8 mouse cellular contexts compared by ENCODE assay signal in genomic region chr2:92376300-92376699, GRCm38 (mm10). TPM values are rescaled to one million over a fixed set of nuclear protein-coding genes. Genes with fewer than 3 reads are reported as not detected.
DNase-seq lines count a peak whose midpoint lies in the region; ATAC-seq and TF ChIP-seq lines count a peak whose summit lies in the region.

No protein-coding gene starts in this region.

- H3K4me2 ChIP-seq in forebrain, embryonic 16.5 days (ENCODE audit: low read length), result peak overlapping the region; percentile 93
- H3K4me2 ChIP-seq in liver, embryonic 16.5 days (ENCODE audit: low read depth, low read length), result peak overlapping the region; percentile 99

- in situ Hi-C loops in ES-E14 (cut with MboI; ENCODE audit: low sequenced_read_pairs in 2 of 2, unreplicated experiment in 2 of 2), result no loop called here

- H3K9me3 ChIP-seq in heart, embryonic 10.5 days, result no peaks in the 10 kb centered on the region
- H3K9me3 ChIP-seq in ES-E14 (ENCODE audit: control insufficient read depth, insufficient read depth, low read depth, low read length), result no peaks in the 10 kb centered on the region
- H3K9me3 ChIP-seq in forebrain, embryonic 16.5 days (ENCODE audit: control insufficient read depth, low read length), result no peaks in the 10 kb centered on the region
- H3K9me3 ChIP-seq in liver, embryonic 16.5 days (replicated peaks; ENCODE audit: control insufficient read depth, low read length), result no peaks in the 10 kb centered on the region

- H3K9ac ChIP-seq in ES-E14 (ENCODE audit: insufficient read depth, low read depth, low read length, poor library complexity, severe bottlenecking), result peak overlapping the region; percentile 27; the same call in 1 of the 2 replicates
- no peak overlapping the region for H3K9ac ChIP-seq in forebrain, embryonic 16.5 days (replicated peaks; ENCODE audit: low read depth, low read length)
- peak overlapping the region; percentile 87 for H3K9ac ChIP-seq in liver, embryonic 16.5 days (ENCODE audit: low read depth, low read length)

- peaks cover 25% of the 10 kb centered on the region for H3K4me1 ChIP-seq in heart, embryonic 10.5 days
- H3K4me1 ChIP-seq in ES-E14 (ENCODE audit: control insufficient read depth in 2 of 2, insufficient read depth in 2 of 2, low read length in 2 of 2, poor library complexity in 1 of 2), result peaks cover 2 to 21% of the 10 kb centered on the region in 2 experiments; a peak in 3 of 4 replicates
- peaks cover 33% of the 10 kb centered on the region for H3K4me1 ChIP-seq in forebrain, embryonic 16.5 days (replicated peaks; ENCODE audit: control insufficient read depth, insufficient read depth, low read length)
- peaks cover 21% of the 10 kb centered on the region for H3K4me1 ChIP-seq in liver, embryonic 16.5 days (ENCODE audit: control insufficient read depth, low read depth, low read length)

- ATAC-seq in forebrain, embryonic 16.5 days, result no peak
- no peak for ATAC-seq in liver, embryonic 16.5 days (ENCODE audit: low read depth)

- 0 out of 2 replicates have a peak overlapping the region, but pooled peaks have one; percentile 83 for H3K27ac ChIP-seq in heart, embryonic 10.5 days
- H3K27ac ChIP-seq in ES-E14 (ENCODE audit: insufficient read depth, low read depth, low read length, poor library complexity, severe bottlenecking), result no peak overlapping the region
- no peak overlapping the region for H3K27ac ChIP-seq in forebrain, embryonic 16.5 days (ENCODE audit: low read length)
- H3K27ac ChIP-seq in liver, embryonic 16.5 days (ENCODE audit: low read length), result peak overlapping the region; percentile 86

- H3K36me3 ChIP-seq in heart, embryonic 10.5 days, result peaks cover 40% of the 10 kb centered on the region
- H3K36me3 ChIP-seq in ES-E14 (ENCODE audit: control insufficient read depth, insufficient read depth, low read length, poor library complexity, severe bottlenecking), result peaks cover 8% of the 10 kb centered on the region; the same call in 1 of the 2 replicates
- H3K36me3 ChIP-seq in forebrain, embryonic 16.5 days (ENCODE audit: control insufficient read depth, insufficient read depth), result peaks cover 6% of the 10 kb centered on the region; the same call in 1 of the 2 replicates
- H3K36me3 ChIP-seq in liver, embryonic 16.5 days (ENCODE audit: control insufficient read depth, insufficient read depth), result peaks cover 25% of the 10 kb centered on the region

- DNase-seq in heart, embryonic 10.5 days (ENCODE audit: low spot score), result no peak
- DNase-seq in heart, postnatal 25 days (ENCODE audit: low spot score), result no peak
- DNase-seq in ES-E14 (ENCODE audit: low read depth, low spot score), result no peak
- no peak for DNase-seq in gastrocnemius, adult 8-10 months (ENCODE audit: low spot score in 2 of 2)
- DNase-seq in cerebellum, adult 11 months, result no peak
- DNase-seq in gastrocnemius, adult 18-20 months (ENCODE audit: low spot score), result no peak

- 84% methylated on average over 6 of the region's 6 CpGs for WGBS in heart, embryonic 10.5 days
- 79% methylated on average over 6 of the region's 6 CpGs for whole genome bisulfite sequencing in forebrain, embryonic 16.5 days
- 61% methylated on average over 6 of the region's 6 CpGs for WGBS in liver, embryonic 16.5 days (ENCODE audit: insufficient replicate concordance)

- intact Hi-C loops in heart, postnatal 25 days (cut with DNase I), result loop anchor here (5.0 kb wide), 1 partner anchor 46 kb away; no protein-coding TSS in a partner anchor

- peaks cover 27% of the 10 kb centered on the region for H3K27me3 ChIP-seq in heart, embryonic 10.5 days (ENCODE audit: insufficient read depth, poor library complexity, severe bottlenecking)
- H3K27me3 ChIP-seq in forebrain, embryonic 16.5 days (replicated peaks; ENCODE audit: control insufficient read depth, insufficient read depth, low read length), result peaks cover under 1% of the 10 kb centered on the region
- peaks cover 11% of the 10 kb centered on the region for H3K27me3 ChIP-seq in liver, embryonic 16.5 days (ENCODE audit: control insufficient read depth, insufficient read depth, low read depth, low read length)

- H3K4me3 ChIP-seq in heart, embryonic 10.5 days, result peak overlapping the region; percentile 76
- peak overlapping the region in 1 of 2 experiments; percentile 88; a peak in 1 of 4 replicates for H3K4me3 ChIP-seq in ES-E14 (ENCODE audit: insufficient read depth in 1 of 2, low read depth in 1 of 2, low read length in 2 of 2, poor library complexity in 1 of 2, severe bottlenecking in 1 of 2)
- H3K4me3 ChIP-seq in forebrain, embryonic 16.5 days (replicated peaks; ENCODE audit: low read length), result no peak overlapping the region; the same call in 1 of the 2 replicates
- peak overlapping the region; percentile 93 for H3K4me3 ChIP-seq in liver, embryonic 16.5 days (ENCODE audit: low read depth, low read length)

TF ChIP-seq in ES-E14, 5 proteins besides CTCF, POLR2A, EP300 and RAD21:
- TF ChIP-seq ZC3H11A (IDR thresholded peaks at IDR 0.05; ENCODE audit: borderline replicate concordance, low read depth, low read length) (no peak), ZNF384 (IDR thresholded peaks at IDR 0.05; ENCODE audit: low read depth, low read length) (no peak), MAFK (IDR thresholded peaks at IDR 0.05; ENCODE audit: insufficient read depth, low read depth, low read length) (no peak), HCFC1 (IDR thresholded peaks at IDR 0.05; ENCODE audit: borderline replicate concordance, insufficient read depth, low read length) (no peak), CHD2 (IDR thresholded peaks at IDR 0.05; ENCODE audit: low read depth, low read length) (no peak)

RNA-seq across cellular contexts. Expression of gene Large2, which starts 1.6 kb away (rescaled TPM):
- polyA plus RNA-seq in heart, embryonic 10.5 days (2016; fragmentation: Nextera tagmentation; extraction: Ambion mirVana), result 1.6 and 7.0 TPM in 2 replicates
- total RNA-seq in heart, postnatal 25 days (2021), result under 1 TPM in 1 of 2 experiments, not detected in 1; 0.67 TPM
- total RNA-seq in ES-E14 (2012; rRNA removed), result 10.3 and 17.5 TPM in 2 replicates
- polyA plus RNA-seq in forebrain, embryonic 16.5 days (2015; fragmentation: Nextera tagmentation; extraction: Ambion mirVana), result 1.4 and 2.4 TPM in 2 replicates
- polyA plus RNA-seq in liver, embryonic 16.5 days (2015; fragmentation: Nextera tagmentation; extraction: Ambion mirVana), result 2.5 and 3.5 TPM in 2 replicates
- under 1 TPM in 2 of 4 experiments, not detected in 2; 0.65 to 0.99 TPM for total RNA-seq in gastrocnemius, adult 8-10 months (2022)
- under 1 TPM in 1 of 2 experiments, not detected in 1; 0.57 TPM for total RNA-seq in gastrocnemius, adult 18-20 months (2021)

RNA-seq across cellular contexts. Expression of gene Pex16, which starts 1.8 kb away (rescaled TPM):
- 19.0 and 19.2 TPM in 2 replicates for polyA plus RNA-seq in heart, embryonic 10.5 days (2016; fragmentation: Nextera tagmentation; extraction: Ambion mirVana)
- 10 to 100 TPM; 19.4 to 24.5 TPM for total RNA-seq in heart, postnatal 25 days (2021)
- 21.1 and 30.0 TPM in 2 replicates for total RNA-seq in ES-E14 (2012; rRNA removed)
- 38.3 and 42.0 TPM in 2 replicates for polyA plus RNA-seq in forebrain, embryonic 16.5 days (2015; fragmentation: Nextera tagmentation; extraction: Ambion mirVana)
- 23.7 and 24.6 TPM in 2 replicates for polyA plus RNA-seq in liver, embryonic 16.5 days (2015; fragmentation: Nextera tagmentation; extraction: Ambion mirVana)
- total RNA-seq in gastrocnemius, adult 8-10 months (2022), result 10 to 100 TPM; 17.0 to 19.5 (median 17.7) TPM
- total RNA-seq in gastrocnemius, adult 18-20 months (2021), result 10 to 100 TPM; 18.6 to 20.0 TPM

RNA-seq across cellular contexts. Expression of gene 1700029I15Rik, which starts 6.0 kb away (rescaled TPM):
- polyA plus RNA-seq in heart, embryonic 10.5 days (2016; fragmentation: Nextera tagmentation; extraction: Ambion mirVana), result 0.89 and 2.7 TPM in 2 replicates
- total RNA-seq in heart, postnatal 25 days (2021), result 1 to 10 TPM; 1.5 to 2.1 TPM
- 1.3 and 1.6 TPM in 2 replicates for total RNA-seq in ES-E14 (2012; rRNA removed)
- polyA plus RNA-seq in forebrain, embryonic 16.5 days (2015; fragmentation: Nextera tagmentation; extraction: Ambion mirVana), result 5.7 and 8.6 TPM in 2 replicates
- polyA plus RNA-seq in liver, embryonic 16.5 days (2015; fragmentation: Nextera tagmentation; extraction: Ambion mirVana), result 1.1 and 1.5 TPM in 2 replicates
- total RNA-seq in gastrocnemius, adult 8-10 months (2022), result 1 to 10 TPM in 2 of 4 experiments, under 1 TPM in 2; 0.24 to 1.3 (median 1.0) TPM
- under 1 TPM; 0.66 to 0.73 TPM for total RNA-seq in gastrocnemius, adult 18-20 months (2021)

RNA-seq across cellular contexts. Expression of gene Mapk8ip1, which starts 24.8 kb away (rescaled TPM):
- polyA plus RNA-seq in heart, embryonic 10.5 days (2016; fragmentation: Nextera tagmentation; extraction: Ambion mirVana), result 7.5 and 18.2 TPM in 2 replicates
- total RNA-seq in heart, postnatal 25 days (2021), result 1 to 10 TPM; 4.7 to 5.7 TPM
- total RNA-seq in ES-E14 (2012; rRNA removed), result 10.1 and 11.6 TPM in 2 replicates
- 101 TPM in 2 replicates for polyA plus RNA-seq in forebrain, embryonic 16.5 days (2015; fragmentation: Nextera tagmentation; extraction: Ambion mirVana)
- polyA plus RNA-seq in liver, embryonic 16.5 days (2015; fragmentation: Nextera tagmentation; extraction: Ambion mirVana), result 1.2 and 1.8 TPM in 2 replicates
- total RNA-seq in gastrocnemius, adult 8-10 months (2022), result 1 to 10 TPM; 1.7 to 2.5 (median 2.3) TPM
- 1 to 10 TPM; 2.8 to 2.9 TPM for total RNA-seq in gastrocnemius, adult 18-20 months (2021)

RNA-seq across cellular contexts. Expression of gene Cry2, which starts 57.5 kb away (rescaled TPM):
- polyA plus RNA-seq in heart, embryonic 10.5 days (2016; fragmentation: Nextera tagmentation; extraction: Ambion mirVana), result 21.0 and 23.3 TPM in 2 replicates
- total RNA-seq in heart, postnatal 25 days (2021), result 10 to 100 TPM; 14.2 to 25.9 TPM
- 11.7 and 19.3 TPM in 2 replicates for total RNA-seq in ES-E14 (2012; rRNA removed)
- polyA plus RNA-seq in forebrain, embryonic 16.5 days (2015; fragmentation: Nextera tagmentation; extraction: Ambion mirVana), result 40.1 and 46.8 TPM in 2 replicates
- 13.6 and 15.0 TPM in 2 replicates for polyA plus RNA-seq in liver, embryonic 16.5 days (2015; fragmentation: Nextera tagmentation; extraction: Ambion mirVana)
- 10 to 100 TPM; 27.5 to 34.6 (median 31.3) TPM for total RNA-seq in gastrocnemius, adult 8-10 months (2022)
- 10 to 100 TPM; 18.5 to 21.2 TPM for total RNA-seq in gastrocnemius, adult 18-20 months (2021)

Comparison
In these comparisons a context has a peak if more than half of its experiments do, and no peak if none do; other contexts are left out.
1. H3K27ac ChIP-seq: peak in heart, embryonic 10.5 days (single experiment) and liver, embryonic 16.5 days (single experiment); none in ES-E14 (single experiment) and forebrain, embryonic 16.5 days (single experiment).